Mouse (Mus musculus): ENCODE results near the gene Cdca4. TPM values are rescaled to one million over a fixed set of nuclear protein-coding genes. Genes with fewer than 3 reads are reported as not detected.

The Cdca4 gene
- total RNA-seq (2023), result 30.1 TPM

DNA sequence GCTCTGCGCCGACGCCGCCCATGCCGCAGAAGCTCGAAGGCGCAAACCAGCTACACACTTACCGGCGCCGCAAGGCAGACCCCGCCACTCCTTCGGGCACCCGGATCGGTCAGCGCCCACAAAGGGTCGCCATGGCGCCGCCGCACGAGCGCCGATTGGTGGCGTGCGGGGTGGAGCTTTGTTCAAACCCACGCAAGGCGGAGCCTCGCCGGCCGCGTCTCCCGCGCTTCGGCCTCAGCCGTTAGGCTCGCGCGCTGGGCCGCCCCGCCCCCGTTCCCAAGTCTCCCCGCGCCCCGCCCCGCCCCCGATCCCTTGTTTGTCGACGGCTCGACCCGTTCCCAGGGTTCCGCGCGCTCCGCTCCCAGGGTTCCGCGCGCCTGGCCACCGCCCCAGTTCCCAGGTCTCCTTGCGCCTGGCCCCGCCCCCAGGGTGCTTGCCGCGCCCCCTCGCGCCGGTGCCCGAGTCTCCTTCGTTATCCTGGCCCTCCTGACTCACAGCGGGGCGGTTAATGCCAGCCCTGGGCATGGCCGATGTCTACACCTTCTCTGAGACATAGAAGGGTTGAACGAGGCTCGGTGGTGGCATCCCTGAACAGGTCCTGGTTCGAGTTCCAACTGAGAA lies at the start of gene Cdca4:
Gene Cdca4, minus strand, starts transcription at position 180 of the 621 bp plus-strand sequence.

DNA sequence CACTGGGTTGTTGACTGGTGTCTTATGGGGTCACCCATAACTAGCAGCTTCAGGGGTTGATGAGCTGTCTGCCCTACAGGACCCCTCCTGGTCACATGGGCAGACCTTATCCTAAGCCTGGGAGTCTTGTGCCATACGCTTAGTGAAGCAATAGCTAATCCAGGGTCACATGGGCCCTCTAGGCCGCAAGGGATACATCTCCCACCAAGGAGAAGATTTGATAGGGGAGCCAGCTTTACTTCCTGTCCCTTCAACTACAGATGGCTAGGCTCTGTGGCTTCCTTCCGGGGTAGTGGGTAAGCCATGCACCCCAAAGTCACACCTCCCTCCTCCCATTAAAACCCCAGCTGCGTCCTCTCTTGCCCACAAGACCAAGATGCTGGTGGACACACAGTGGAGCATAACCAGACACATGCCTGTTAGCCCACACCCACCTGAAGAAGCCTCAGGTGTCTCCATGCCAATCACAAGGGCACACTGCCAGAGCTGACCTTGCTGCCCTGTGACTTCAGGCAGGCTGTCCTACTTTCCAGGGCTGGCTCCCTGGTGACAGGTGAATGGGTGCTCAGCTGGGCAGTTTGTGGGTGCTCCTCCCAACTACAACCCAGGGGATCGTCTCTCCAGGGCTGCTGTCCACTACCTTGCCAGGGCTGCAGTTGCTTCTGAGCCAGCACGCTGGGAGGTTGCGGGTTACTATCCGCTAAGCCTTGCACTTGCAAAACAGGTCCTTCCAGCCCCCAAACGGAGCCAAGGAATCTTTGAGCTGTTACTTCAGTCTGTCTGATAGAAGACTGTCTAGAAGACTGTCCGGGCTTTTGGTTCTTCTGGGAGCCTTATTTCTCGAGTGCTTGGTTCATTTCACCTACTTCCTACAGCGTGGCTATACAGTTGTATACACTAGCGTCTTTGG lies 39.2 kb upstream of the Cdca4 start, which contains the start of gene Gpr132:
Gene Gpr132, minus strand, starts transcription at position 51 of the 910 bp plus-strand sequence.

DNA sequence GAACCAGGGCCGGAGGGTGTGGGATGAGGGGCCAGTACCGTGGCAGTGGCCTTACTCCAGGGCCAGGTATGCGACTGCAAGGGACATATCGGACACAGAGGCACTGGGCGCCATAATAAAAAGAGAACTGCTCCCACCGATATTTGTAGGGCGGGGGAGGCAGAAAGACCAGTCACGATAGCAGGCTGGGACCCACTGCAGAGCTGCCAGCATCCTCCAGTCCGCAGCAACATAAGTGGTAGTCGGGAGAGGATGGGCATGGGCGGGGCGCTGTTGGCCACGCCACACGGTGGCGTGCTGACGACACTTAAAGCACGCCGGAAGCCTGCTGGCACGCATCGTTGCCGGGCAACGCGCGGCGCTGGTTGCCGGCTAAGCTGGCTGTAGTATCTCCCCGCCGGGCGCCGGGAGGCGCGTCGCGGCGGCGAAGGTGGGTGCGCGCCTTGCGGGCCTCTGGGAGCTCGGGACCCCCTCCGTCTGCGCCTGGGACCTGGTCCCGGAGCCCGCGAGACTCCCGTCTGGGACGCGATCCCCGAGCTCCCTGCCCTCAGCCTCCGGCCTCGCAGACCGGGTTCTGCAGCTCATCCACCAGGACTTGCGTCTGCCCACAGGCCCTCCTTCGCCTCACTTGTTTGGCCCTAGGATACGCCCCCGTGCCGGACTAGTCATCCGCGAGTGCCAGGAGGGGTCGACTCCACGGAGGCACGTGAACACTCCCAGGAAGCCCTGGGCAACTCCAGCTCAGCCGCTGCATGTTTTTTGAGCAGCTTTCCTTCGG lies 20.4 kb downstream of the Cdca4 start, which contains the start of gene Clba1:
Gene Clba1, plus strand, starts transcription at position 351 of the 778 bp plus-strand sequence.

DNA sequence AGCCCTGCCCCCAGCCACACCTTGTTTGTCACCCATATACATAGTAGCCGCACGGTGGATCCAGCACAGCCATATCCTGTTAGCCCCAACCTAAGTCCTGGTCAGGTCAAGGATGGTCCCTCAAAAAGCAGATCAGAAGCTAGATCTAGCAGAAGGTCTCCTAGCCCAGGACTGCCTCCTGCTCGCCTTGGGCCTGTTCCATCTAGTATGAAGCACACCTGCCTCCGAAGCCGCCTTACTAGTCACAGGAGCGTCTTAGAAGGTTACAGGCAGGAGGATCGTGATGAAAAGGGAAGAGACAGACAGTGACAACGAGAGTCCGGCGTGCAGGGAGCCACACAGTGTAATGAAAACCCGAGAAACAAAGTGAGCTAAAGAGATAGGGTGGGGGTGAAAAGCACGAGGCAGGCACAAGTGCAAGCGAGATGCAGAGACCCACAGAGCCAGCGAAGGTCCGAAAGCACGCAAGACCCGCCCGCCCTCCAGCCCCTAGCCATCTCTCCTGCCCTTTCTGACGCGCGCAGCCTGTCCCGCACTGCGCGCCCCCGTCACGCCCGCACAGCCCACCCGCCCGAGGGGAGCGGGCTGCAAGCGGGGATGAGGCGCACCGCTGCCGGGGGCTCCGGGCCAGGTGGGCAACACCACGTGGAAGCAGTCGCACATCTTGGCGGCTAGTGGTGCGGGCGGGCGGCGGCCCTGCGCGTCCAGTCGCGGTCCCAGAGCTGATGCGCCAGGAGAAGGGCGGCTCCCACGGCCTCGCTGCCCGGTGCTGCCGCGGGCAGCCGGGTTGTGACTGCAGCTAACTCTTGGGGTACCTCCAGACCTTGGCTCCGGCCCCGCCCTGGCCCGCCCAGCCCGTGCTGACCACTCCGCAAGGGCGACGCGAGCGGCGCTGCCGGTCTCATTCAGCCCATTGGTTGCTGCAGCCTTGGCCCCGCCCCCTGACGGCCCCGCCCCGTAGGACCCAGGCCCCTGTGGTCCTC lies 27.1 kb downstream of the Cdca4 start, which contains the start of gene Ahnak2:
Gene Ahnak2, minus strand, starts transcription at position 794 of the 983 bp plus-strand sequence.

Other genes with a start within 250 kb of the Cdca4 start
- gene Inf2, start 240.6 kb downstream of the Cdca4 start, total RNA-seq (2023), result 61.1 TPM
- 1.8 TPM for gene Adssl1, start 209.4 kb downstream of the Cdca4 start, total RNA-seq (2023)
- gene Siva1, start 184.7 kb downstream of the Cdca4 start, total RNA-seq (2023), result 34.7 TPM
- gene Akt1, start 154.5 kb downstream of the Cdca4 start, total RNA-seq (2023), result 73.5 TPM
- gene Zbtb42, start 150.6 kb downstream of the Cdca4 start, total RNA-seq (2023), result 3.1 TPM
- gene Cep170b, start 109.0 kb downstream of the Cdca4 start, total RNA-seq (2023), result 13.0 TPM
- gene Pld4, start 68.8 kb downstream of the Cdca4 start, total RNA-seq (2023), result 32.9 TPM
- gene Ahnak2, start 26.8 kb downstream of the Cdca4 start, total RNA-seq (2023), result 0.35 TPM
- 0.47 TPM for gene Clba1, start 20.5 kb downstream of the Cdca4 start, total RNA-seq (2023)
- gene Gpr132, start 38.8 kb upstream of the Cdca4 start, total RNA-seq (2023), result 520 TPM
- 9.7 TPM for gene Jag2, start 100.4 kb upstream of the Cdca4 start, total RNA-seq (2023)
- 28.0 TPM for gene Nudt14, start 112.7 kb upstream of the Cdca4 start, total RNA-seq (2023)
- gene Btbd6, start 147.1 kb upstream of the Cdca4 start, total RNA-seq (2023), result 42.4 TPM
- gene Brf1, start 171.3 kb upstream of the Cdca4 start, total RNA-seq (2023), result 220 TPM
- 69.6 TPM for gene Pacs2, start 185.1 kb upstream of the Cdca4 start, total RNA-seq (2023)
- not detected for gene Tex22, start 245.1 kb upstream of the Cdca4 start, total RNA-seq (2023)

Measured in CD4-positive naive resting alpha-beta T cell, adult 76 days (primary cell).